Mouse (Mus musculus) megakaryocyte progenitor cell, adult 5-6 weeks (primary cell): ENCODE data around the gene Smyd5. TPM values are rescaled to one million over a fixed set of nuclear protein-coding genes. Genes with fewer than 3 reads are reported as not detected.
A peak's percentile ranks its signal among the peaks of the same experiment; 100 is the strongest.
"Not testable (repeated sequence)": the region's sequence is repeated elsewhere in the genome, so short reads cannot be mapped to it uniquely, and the experiment has no call there.

Experiments
- ATAC-seq: replicated peaks from 2 replicates; pipeline ENCODE4 v1.8.0; 2016; ENCODE audit warnings: mild to moderate bottlenecking, moderate TSS enrichment, inconsistent platforms; ENCODE audit not compliant: poor library complexity
- total RNA-seq, 2 experiments: library from RNA; stranded (forward) in 1 of 2; stranded (reverse) in 1 of 2; fragments of 157-497, 149-512 nt in 1 of 2; fragments of 200-1000 nt in 1 of 2; gene quantifications; 2 replicates each; pipeline versions ENCODE4 v1.2.3 to v1.2.4; 2015 to 2017

The Smyd5 gene
- total RNA-seq, 2 experiments from 2014 or later: 42.2 to 44.1 TPM

GRCm38 (mm10) chr6:85445286-85445685 lies 13.5 kb downstream of the Smyd5 start:
- ATAC-seq: no peak

GRCm38 (mm10) chr6:85447351-85447750 lies 15.6 kb downstream of the Smyd5 start:
- ATAC-seq: no peak

- ATAC-seq: not testable (repeated sequence)
Observed at GRCm38 (mm10) chr6:85450140-85450539, 18.4 kb downstream of the Smyd5 start.

GRCm38 (mm10) chr6:85450697-85451663 lies 19.2 kb downstream of the Smyd5 start, which contains the start of gene Cct7:
TSS of gene Cct7 (plus strand) at chr6:85451514.
- ATAC-seq: peak; percentile 78

DNA sequence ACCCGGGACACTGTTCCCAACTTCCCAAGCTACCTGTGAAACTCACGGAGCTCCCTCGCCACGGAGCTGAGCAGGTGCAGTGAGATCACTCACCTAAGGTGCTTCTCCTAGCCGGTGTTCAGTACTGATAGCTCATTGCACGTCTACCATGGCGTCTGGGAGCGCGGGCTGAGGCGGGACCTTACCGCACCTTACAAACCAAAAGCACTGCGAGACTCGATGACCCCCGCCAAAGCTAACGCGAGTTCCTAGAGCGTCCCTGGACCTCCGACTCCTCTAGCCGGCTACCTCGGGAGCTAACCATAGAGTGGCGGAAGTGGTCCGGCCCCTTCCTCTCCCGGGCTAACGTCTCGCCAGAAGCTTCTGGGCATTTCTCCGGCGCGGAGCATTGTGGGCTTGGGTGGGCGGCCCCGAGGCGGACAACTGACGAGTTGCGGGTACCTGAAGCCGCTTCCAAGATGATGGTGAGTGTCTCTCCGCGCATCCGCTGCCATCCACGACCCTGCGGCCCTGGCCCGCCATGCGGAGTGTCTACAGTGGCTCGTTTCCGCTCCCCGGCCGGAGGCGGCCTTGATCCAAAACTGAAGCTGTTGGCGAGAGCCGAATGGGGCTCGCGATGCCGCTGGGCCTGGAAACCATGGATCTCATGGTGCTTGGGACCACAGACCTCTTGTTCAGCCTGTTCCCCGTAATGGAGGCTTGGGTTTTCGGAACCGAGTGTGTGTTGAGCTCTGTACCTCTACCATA lies 20.0 kb downstream of the Smyd5 start, which contains the start of gene Pradc1:
Gene Pradc1 (minus strand): TSS at position 307 of the 747 bp plus-strand sequence.
- ATAC-seq: peak; percentile 72

GRCm38 (mm10) chr6:85452411-85452665 lies 20.5 kb downstream of the Smyd5 start:
- peak; percentile 2 for ATAC-seq

- ATAC-seq: no peak
Observed at GRCm38 (mm10) chr6:85452816-85453215, 21.0 kb downstream of the Smyd5 start.

DNA sequence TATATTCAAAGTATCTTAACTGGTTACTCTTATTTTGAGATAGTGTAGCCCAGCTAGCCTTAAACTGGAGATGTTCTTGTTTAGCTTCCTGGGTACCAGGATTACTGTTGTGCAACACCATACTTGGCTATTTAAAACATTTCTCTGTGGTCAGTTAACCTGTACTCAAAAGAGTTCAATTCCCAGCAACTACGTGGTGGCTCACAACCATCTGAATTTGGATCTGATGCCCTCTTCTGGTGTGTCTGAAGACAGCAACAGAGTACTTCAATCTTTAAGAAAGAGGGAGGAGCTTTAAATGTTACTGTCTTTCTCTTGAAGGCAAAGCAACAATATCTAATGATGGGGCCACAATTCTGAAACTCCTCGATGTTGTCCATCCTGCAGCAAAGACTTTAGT lies 27.8 kb downstream of the Smyd5 start:
- no peak for ATAC-seq

- no peak for ATAC-seq
Observed at GRCm38 (mm10) chr6:85465381-85465780, 33.6 kb downstream of the Smyd5 start.

DNA sequence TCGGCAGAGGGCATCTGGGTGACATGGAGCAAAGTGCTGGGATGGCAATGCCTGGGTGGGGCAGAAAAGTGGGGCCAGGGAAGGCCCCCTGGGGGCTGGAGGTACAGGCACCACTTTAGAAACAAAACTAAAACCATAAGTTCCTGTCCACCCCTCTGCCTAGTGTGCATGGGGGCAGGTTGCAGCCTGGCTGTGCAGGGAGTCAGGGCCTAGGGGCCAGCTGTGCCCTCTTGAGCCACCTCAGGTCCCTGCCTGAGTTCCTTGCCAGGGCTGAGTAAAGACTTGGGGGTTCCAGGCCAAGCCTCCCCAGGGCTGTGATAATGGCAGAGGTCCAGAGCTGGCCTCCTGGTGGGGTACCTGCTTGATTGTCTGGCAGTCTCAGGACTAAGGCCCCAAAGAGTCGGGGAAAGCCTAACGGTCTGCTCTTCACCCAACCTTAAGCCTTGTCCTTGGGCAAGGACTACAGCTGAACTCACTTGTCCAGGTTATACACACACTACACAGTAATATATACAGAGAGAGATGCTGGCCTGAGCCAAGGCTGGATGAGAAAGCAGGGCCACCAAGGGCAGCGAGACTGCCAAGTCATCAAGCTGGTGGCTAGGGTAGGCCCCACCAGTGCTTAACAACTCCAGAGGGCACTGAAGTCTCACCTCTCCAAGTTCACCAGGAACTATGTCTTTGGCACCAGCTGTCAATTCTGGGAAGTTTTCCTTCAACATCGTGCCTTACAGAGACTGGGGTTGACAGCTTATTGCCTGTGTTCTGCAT lies 38.1 kb downstream of the Smyd5 start:
- no peak; the same call in 1 of the 2 replicates for ATAC-seq

- ATAC-seq: no peak
Observed at GRCm38 (mm10) chr6:85471962-85472361, 40.2 kb downstream of the Smyd5 start.

DNA sequence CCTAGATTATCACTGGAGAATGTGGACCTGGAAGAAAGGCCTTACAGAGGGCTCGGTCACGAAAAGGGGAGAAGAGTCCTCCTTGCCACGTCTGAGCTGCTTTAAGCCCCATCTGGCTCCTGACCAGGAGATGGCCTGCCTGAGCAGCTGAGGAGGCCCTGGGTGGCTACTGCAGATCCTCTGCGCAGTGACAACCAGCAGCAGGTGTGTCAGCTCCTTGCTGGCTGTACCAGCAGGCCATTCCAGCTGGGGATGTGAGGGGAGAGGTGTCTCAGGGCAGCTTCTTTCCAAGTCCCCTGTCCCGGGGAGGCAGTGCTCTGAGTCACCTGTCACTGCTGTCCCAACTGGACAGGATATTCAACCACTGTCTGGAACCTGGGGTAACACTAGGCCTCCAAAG lies 40.8 kb downstream of the Smyd5 start:
- no peak for ATAC-seq

DNA sequence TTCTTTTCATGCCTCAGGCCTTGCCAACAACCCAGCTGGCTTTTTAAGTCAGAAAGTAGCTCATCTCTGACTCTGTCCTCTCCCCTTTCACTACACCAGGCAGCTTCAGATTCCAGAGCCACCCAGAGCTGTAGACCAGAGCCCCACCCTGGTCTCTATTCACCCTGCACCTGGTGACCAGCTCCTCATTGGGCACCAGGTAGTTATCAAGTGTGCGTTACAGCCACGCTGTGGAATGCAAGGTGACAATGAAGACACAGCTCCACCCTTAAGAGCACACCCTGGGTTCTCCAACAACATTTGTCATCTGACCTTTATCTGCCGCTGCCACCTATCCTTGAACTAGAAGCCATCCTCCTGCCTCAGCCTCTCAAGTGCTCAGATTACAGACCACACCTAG lies 43.8 kb downstream of the Smyd5 start:
- no peak for ATAC-seq

- ATAC-seq: peak; percentile 91
Observed at GRCm38 (mm10) chr6:85477366-85477917, 45.7 kb downstream of the Smyd5 start.

- ATAC-seq: no peak
Observed at GRCm38 (mm10) chr6:85478416-85478815, 46.6 kb downstream of the Smyd5 start.

DNA sequence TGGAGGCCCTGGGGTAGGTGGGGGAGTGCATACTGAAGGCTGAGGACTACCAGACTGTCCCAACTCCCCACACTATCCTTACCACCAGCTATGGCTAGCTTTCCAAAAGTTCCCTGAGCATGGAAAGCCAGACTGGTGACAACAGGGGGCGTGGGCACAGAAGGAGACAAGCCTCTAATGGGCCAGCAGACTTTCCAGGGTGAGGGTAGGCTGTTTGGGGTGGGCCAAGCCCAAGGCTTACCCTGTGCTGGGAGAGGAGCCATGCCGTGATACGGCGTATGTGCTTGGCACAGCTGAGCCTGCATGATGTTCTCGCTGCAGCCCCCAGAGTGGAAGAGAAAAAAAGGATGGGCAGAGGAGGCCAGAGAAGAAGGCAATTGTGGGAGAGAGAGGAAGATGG lies 48.2 kb downstream of the Smyd5 start:
- ATAC-seq: no peak

DNA sequence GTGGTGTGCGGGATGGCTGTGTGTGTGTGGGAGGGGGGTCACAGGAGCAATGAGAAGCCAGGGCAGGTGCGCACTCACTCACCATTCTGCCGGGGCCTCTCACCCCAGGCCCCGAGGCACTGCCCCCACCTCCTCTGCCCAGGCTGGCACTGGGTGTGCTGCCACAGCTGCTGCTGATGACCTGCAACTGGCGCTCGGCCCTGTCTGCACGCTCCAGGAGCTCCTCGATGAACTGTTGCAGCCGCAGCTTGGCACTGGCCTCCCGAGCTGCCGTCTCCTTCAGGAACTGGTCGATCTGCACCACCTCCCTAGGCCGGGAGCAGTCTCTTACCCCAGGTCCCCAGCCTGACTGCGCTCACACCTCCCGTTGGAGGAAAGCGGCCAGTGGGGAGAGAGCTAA lies 48.9 kb downstream of the Smyd5 start:
- no peak for ATAC-seq

DNA sequence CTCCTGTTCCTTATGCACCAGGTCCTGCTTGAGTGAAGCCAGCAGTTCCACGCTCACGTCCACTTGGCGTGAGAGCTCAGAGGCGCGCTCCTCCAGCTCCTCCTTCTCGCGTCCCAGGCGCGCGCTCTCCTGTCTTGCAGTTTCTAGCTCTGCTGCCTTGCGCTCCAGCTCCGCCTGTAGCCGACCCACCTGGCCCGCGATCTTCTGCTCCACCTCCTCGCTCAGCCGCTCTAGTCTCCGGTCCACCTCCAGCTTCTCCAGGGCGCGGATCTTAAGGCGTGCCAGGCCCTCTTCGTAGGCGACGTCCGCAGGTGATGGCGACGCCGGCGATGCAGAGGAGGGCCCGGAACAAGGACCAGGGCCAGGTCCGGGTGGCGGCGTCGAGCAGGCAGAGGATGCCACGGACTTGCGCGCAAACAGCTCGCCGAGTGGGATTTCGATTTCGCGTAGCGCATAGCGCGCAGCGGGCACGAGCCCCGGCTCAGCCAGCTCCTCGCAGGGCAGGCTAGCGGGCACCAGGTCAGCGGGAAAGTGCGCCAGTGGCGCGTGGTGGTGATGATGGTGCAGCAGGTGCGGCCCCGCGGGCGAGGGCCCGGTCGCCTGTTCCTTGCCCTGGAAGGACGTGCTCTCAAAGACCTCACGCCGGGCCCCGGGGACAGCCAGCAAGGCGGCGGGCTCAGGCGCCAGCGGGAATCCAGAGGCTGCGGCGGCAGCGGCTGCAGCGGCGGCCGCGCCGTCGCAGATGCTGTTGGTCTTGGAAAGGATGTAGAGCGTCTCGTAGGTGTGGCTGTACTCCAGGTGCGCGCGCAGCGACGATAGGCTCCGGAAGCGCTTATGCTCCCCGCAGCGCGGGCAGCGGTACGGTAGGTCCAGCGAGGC lies 52.3 kb downstream of the Smyd5 start:
- ATAC-seq: no peak

DNA sequence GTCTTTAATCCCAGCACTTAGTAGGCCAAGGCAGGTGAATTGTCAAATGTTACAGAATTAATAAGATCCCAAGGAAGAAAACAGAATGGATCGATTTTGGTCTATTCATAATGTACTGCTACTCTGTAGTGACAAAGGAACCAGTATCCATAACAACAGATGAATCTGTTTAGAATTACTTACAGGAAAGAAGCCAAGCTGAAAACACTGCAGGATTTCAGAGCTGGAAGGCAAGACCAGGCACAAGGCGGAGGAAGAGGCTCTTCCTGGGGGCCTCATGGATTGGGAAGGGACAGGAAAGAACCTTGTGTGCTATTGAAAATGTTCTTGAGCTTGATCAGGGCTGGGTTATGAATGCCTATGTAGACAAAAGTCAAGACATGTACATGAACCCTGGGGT lies 53.9 kb downstream of the Smyd5 start:
- no peak for ATAC-seq

DNA sequence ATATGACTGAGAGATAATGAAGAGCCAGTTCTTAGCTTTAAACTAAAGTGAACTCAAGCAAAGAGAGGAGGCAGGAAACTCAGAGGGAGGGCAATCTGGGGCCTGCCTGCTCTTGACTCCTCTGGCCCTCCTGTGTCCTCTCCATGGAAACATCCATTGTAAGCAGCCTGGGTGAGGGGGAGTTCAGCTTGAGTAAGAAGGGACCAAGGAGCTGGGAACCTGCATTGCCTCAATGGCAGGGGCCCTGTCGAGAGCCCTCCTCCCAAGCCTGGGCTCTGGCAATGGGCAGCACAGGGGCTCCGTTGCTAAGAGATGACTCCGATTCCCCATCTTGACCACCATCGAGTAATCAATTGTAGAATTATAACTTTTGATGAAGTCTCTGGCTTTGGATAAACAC lies 56.7 kb downstream of the Smyd5 start:
- no peak for ATAC-seq
